Mouse (Mus musculus) left cerebral cortex, postnatal 4 days (tissue): ENCODE measurements around the gene Pdcd1lg2. TPM values are rescaled to one million over a fixed set of nuclear protein-coding genes. Genes with fewer than 3 reads are reported as not detected.
A peak's percentile ranks its signal among the peaks of the same experiment; 100 is the strongest.
"Not testable (repeated sequence)": the region's sequence is repeated elsewhere in the genome, so short reads cannot be mapped to it uniquely, and the experiment has no call there.

Source experiments
- DNase-seq: peaks from one replicate; pipeline ENCODE4 v3.0.0-alpha.2; 2022
- intact Hi-C: fragments of 180-260 bp; cut with DNase I; formaldehyde crosslinking; loops from one replicate; pipeline ENCODE4 v1.15.1; 2025
- total RNA-seq, 2 experiments: library from RNA; stranded (reverse); gene quantifications; 2 replicates each; pipeline ENCODE4 v1.2.3; 2021

The Pdcd1lg2 gene
- total RNA-seq, 2 experiments from 2014 or later: 0.28 TPM; not detected in 1

DNA sequence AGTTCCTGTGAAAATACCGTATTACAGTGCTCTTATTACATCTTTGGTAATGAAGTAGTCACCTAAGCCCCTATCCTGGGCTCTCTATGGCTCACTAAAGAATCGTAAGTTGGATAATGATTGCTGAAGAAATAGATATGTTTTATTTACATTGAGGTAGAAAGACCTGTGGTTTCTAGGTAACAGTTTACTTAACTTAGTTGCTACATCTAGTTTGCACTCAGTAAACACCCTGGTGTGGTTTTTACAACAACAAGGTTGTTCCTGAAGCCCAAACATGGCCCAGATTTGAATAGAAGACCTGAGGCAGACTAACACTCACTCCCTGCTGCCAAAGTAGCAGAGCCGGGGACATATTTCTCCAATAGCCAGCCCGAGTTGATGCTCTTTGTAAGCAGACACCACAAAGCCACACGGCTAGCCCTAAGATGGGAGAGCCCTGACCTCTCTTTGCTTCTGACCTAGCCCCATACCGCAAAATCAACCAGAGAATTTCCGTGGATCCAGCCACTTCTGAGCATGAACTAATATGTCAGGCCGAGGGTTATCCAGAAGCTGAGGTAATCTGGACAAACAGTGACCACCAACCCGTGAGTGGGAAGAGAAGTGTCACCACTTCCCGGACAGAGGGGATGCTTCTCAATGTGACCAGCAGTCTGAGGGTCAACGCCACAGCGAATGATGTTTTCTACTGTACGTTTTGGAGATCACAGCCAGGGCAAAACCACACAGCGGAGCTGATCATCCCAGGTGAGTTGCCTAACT is 30.7 kb upstream of the Pdcd1lg2 start:
- DNase-seq: no peak
- intact Hi-C loops: no loop called here

DNA sequence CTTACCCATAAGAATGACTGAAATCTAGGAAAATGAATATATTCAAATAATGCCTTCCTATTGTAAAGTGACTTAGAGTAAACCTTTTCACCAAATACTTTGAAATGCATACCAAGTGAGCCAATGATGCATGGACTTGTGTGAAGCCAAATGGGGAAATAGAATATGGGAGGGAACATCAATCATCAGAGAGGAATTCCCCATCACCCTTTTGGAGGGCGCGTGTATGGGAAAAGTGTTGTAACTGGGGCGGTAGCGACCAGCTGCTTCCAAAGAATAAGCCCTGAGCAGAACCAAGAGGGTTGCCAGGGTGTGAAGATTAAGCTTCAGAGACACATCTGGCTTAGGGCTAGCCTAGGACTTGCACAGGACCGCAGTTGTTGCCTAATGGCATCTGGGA is 27.4 kb upstream of the Pdcd1lg2 start:
- intact Hi-C loops: no loop called here
- DNase-seq: no peak

- no peak for DNase-seq
- intact Hi-C loops: no loop called here
These were observed 26.3 kb upstream of the Pdcd1lg2 start for GRCm38 (mm10) chr19:29384412-29384811.

GRCm38 (mm10) chr19:29384994-29385393 is 25.7 kb upstream of the Pdcd1lg2 start:
- DNase-seq: no peak

DNA sequence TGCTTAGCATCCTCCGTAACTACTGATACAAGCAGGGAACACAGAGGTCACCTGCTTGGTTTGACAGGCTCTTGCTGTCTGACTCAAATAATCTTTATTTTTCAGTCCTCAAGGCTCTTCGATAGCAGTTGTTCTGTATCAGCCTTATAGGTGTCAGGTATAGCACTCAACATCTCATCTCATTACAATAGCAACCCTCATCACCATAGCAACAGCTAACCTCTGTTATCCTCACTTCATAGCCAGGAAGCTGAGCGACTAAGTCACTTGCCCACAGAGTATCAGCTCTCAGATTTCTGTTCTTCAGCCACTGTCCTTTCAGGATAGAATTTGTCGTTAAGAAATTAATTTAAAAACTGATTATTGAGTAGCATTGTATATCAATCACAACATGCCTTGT is 24.9 kb upstream of the Pdcd1lg2 start:
- DNase-seq: no peak
- intact Hi-C loops: no loop called here

More at GRCm38 (mm10) chr19:29384994-29385393, 25.7 kb upstream of the Pdcd1lg2 start:
- intact Hi-C loops: no loop called here

GRCm38 (mm10) chr19:29388818-29389217 is 21.9 kb upstream of the Pdcd1lg2 start:
- no peak for DNase-seq
- intact Hi-C loops: no loop called here

- intact Hi-C loops: no loop called here
- DNase-seq: no peak
These were observed 20.2 kb upstream of the Pdcd1lg2 start for GRCm38 (mm10) chr19:29390483-29390882.

GRCm38 (mm10) chr19:29391279-29391678 is 19.4 kb upstream of the Pdcd1lg2 start:
- intact Hi-C loops: no loop called here
- DNase-seq: no peak

DNA sequence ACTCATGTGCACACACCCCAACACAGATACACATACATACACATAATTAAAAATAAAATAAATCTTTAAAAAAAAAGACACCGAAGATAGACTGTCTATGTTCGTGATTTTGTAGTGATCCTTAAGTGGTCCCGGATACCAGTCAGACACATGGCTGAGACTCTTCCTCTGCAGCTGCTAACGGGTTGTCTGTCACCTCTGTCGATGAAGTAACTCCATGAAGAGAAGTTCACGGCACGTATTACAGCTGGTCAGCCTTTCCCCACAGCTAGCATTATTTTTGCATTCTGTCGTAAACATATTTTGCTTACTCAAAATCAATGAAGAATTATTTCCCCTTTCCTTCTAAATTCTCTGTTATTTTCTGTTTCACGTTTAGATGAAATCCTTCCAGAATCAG is 17.4 kb upstream of the Pdcd1lg2 start:
- DNase-seq: no peak
- intact Hi-C loops: no loop called here

GRCm38 (mm10) chr19:29394721-29395120 is 16.0 kb upstream of the Pdcd1lg2 start:
- intact Hi-C loops: no loop called here

DNA sequence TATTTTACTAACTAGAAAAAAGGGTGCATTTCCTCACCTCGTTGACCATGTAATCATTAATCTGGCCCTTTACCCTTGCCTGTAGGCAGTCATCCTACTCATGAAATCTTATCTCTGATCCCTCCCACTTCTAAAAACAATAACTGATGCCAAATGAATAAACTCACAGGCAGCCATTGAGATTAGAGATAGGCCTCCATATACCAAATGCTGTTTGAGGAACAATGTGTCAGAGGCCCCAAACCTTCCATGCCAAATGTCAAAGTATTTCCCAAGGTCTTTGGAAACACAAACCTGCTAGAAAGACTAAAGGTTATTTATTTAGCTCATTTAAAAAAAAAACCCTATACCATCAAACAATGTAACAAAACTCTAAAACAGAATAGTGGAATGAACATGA is 14.4 kb upstream of the Pdcd1lg2 start:
- no peak for DNase-seq
- intact Hi-C loops: no loop called here

More at GRCm38 (mm10) chr19:29394721-29395120, 16.0 kb upstream of the Pdcd1lg2 start:
- no peak for DNase-seq

- DNase-seq: no peak
- intact Hi-C loops: no loop called here
These were observed 10.9 kb upstream of the Pdcd1lg2 start for GRCm38 (mm10) chr19:29399786-29400185.

DNA sequence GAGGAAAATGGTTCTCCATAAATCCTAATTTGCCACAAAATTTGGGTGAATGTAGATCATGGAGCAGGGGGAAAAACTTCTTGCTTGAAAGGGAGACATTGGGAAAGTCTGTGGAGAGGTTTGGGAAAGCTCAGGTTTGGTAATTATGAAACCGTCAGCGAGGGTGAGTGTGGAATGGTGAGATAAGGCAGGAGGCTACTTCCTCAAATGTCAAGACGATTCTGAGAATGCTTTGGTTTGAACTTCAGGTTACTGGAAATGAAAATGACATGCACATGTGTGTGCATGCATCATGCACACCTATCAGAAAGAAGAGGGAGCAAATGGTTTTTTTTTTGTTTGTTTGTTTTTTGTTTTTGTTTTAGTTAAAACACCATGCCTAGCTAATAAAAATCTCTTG is 10.3 kb upstream of the Pdcd1lg2 start:
- intact Hi-C loops: no loop called here
- DNase-seq: no peak

DNA sequence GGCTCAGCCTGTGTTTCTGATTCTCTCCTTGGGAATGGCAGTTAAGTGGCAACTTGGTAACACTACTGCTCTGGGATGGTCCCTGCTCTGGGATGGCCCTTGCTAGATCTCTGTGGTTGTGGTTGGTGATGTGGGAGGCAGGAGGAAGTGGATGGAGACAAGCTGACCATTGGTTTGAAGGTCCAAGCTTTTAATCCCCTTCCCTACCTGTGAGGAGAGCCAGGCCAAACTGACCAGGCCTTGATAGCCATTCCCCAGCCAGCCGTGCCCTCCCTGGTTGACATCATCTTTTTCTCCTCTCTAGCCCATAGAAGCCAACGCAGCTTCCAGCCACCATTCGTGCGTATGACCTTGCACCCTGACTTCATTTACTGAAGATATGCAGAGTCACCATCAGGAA is 8.1 kb upstream of the Pdcd1lg2 start:
- no peak for DNase-seq
- intact Hi-C loops: no loop called here

DNA sequence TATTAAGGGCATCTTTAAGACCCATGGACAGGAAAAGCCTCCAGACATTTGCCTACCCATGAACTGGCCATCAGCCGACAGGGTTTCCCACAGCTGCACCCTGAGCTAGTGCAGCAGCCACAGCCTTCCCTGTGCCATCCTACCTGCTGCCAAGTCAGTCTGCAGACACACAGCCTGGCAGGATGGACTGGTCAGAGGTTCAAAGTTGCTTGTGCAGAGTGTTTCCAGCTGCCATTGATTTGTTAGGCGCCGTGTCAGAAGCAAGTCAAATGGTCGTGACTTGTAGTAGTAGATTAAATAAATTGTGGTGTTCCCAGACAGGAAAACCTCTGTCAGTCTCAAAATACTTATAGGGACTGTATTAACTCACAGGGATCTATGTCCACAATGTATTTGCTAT is 7.5 kb upstream of the Pdcd1lg2 start:
- intact Hi-C loops: no loop called here
- DNase-seq: no peak

DNA sequence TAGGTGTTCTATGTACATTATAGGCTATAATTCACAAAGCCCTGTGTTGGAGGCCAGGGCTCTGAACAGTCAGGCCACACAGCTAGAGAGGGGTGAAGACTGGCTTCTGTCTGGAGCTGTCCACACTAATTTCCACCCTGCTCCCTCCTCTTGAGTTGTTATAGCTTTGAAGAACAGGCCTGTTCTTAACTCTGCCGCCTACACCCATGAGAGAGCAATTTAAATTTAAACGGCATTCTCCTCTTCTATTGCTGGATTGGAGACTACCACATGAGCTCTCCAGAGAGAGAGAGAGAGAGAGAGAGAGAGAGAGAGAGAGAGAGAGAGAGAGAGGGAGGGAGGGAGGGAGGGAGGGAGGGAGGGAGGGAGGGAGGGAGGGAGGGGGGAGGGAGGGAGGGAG is 5.3 kb upstream of the Pdcd1lg2 start:
- intact Hi-C loops: no loop called here
- DNase-seq: no peak

- DNase-seq: no peak
These were observed 4.4 kb upstream of the Pdcd1lg2 start for GRCm38 (mm10) chr19:29406042-29407017.

GRCm38 (mm10) chr19:29412476-29413420 is 2.0 kb downstream of the Pdcd1lg2 start:
- DNase-seq: peak; percentile 20

More at GRCm38 (mm10) chr19:29406042-29407017, 4.4 kb upstream of the Pdcd1lg2 start:
- intact Hi-C loops: no loop called here

GRCm38 (mm10) chr19:29414513-29414912 is 3.8 kb downstream of the Pdcd1lg2 start:
- DNase-seq: no peak
- intact Hi-C loops: no loop called here

More at GRCm38 (mm10) chr19:29412476-29413420, 2.0 kb downstream of the Pdcd1lg2 start:
- intact Hi-C loops: no loop called here

DNA sequence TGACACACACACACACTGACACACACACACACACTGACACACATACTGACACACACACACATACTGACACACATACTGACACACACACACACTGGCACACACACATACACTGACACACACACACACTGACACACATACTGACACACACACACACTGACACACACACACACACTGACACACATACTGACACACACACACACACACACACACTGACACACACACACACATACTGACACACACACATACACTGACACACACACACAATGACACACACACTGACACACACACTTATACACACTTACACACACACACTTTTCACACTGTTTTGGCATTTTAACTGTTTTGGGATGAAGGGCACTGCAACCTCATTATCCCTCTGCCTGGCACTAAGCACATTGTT is 4.2 kb downstream of the Pdcd1lg2 start:
- intact Hi-C loops: not testable (repeated sequence)

More for the DNA sequence above, 4.2 kb downstream of the Pdcd1lg2 start:
- not testable (repeated sequence) for DNase-seq
